Mouse (Mus musculus) layer of hippocampus, adult 6 months (tissue): Measurements from ENCODE around the gene Gm28897. TPM values are rescaled to one million over a fixed set of nuclear protein-coding genes. Genes with fewer than 3 reads are reported as not detected.

Experiments used
- long read RNA-seq, 2 experiments: library from polyadenylated mRNA; unstranded; transcript quantifications; one replicate each; pipeline ENCODE4 v2.0.0; 2019 to 2020
- polyA plus RNA-seq: library from polyadenylated mRNA; unstranded; fragments of <200 nt; fragmentation: Nextera tagmentation; gene quantifications from 2 replicates; pipeline ENCODE4 v1.2.3, GENCODE M21; 2021

Gene Gm28897
- not detected in 2 replicates for polyA plus RNA-seq
- long read RNA-seq, experiment 1 = 0 reads
- long read RNA-seq, experiment 2 = 0 reads

DNA sequence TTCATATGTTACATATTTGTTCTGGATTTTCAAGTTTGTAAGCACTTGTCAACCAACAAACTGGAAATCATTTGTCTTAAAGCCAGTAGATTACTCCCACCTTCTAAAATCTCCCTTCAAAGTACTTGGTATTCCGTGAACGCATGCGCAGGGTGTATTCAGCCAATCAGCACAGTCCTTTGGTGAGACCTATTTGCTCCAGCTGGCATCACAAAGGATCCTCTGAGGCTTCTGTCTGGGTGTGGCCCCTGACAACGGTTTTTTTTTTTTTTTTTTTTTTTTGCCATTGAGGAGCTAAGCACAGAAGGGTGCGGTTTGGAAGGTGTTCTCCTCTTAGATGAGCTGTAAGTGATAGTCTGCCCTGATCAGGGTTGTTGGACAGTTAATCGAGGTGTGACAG lies at the start of gene Gm28897:
Gene Gm28897, plus strand, starts transcription at position 301 of the 400 bp plus-strand sequence.

